Mouse (Mus musculus) spleen, postnatal 10 days (tissue): Measurements from ENCODE around the gene Ptgdr2.

Experiments used
- DNase-seq, 2 experiments: peaks; one replicate each; pipeline ENCODE4 v3.0.0; 2021 to 2022; ENCODE audit warnings: low spot score in 2 of 2

Gene Ptgdr2

GRCm38 (mm10) chr19:10937110-10937563 is at the start of gene Ptgdr2:
TSS of gene Ptgdr2 (plus strand) at chr19:10937160.
- no peak for DNase-seq

DNA sequence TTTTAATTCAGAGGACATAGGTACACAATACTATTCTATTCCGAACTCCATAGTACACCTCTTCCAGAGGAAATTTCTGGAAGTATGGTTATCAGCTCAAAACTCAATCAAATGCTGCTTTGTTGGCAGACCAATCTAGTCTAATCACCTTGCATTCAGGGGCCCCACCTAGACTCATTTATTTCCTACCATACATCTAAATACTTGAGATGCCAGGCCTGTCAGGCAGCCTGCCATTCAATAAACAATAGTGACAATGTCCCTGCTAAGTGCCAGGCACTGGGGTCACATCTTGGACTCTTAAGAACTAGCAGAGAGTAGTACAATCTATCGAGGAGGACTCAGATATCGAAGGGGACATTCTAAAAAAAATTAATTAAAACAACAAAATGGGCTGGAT is 44.8 kb upstream of the Ptgdr2 start:
- no peak for DNase-seq

GRCm38 (mm10) chr19:10895016-10895528 is 41.9 kb upstream of the Ptgdr2 start, which contains the start of gene Prpf19:
TSS of gene Prpf19 (plus strand) at chr19:10895231.
- DNase-seq = peak; percentile 88 to 97

DNA sequence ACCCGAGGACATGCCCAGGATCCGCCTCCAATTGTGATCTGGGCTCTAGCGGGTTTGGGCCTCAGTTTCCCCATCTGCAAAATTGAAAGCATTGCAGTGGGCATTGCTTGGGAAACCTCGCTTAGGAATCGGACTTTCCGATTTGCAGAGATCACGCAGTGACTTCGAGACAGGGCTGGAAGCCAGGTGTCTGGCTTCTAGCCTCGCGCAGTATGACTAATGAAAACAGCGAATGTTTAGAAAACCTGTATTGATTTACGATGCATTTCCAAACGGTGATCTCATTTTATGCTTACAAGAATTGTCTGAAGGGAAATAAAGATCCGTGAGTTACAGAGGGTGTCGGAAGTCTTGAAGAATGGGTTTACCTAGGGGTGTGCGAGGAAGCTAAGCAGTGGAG is 41.3 kb upstream of the Ptgdr2 start:
- DNase-seq = no peak

DNA sequence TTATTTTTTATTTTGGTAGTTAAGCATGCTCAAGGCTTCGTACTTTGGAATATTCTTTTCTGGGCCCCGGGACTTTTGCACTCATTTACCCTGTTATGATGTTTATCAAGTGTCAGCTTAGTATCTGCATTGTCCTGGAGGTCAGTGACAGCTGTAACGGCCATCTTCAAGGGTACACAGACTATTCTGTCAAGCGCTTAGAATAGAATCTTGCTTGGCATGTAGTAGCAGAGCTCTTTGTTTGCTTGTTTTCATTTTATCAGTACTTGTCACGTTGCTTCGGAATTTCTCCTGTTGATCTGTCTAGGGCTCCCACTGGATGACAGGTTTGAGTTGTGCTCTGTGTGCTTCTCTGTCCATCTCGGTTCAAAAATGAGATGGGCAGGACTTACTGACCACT is 40.1 kb upstream of the Ptgdr2 start:
- no peak for DNase-seq

DNA sequence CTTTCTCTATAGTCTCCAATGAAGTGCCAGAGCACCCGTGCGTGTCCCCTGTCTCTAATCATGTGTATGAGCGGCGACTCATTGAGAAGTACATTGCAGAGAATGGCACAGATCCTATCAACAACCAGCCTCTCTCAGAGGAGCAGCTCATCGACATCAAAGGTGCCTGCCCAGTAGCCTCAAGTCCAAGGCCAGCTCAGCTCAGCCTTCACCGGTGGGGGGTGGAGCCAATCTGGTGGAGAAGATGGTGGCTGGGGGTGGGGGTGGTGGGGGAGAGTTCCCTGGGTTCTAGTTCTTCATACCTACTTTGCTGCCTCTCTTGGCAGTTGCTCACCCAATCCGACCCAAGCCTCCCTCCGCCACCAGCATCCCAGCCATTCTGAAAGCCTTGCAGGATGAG is 39.5 kb upstream of the Ptgdr2 start:
- DNase-seq = no peak

DNA sequence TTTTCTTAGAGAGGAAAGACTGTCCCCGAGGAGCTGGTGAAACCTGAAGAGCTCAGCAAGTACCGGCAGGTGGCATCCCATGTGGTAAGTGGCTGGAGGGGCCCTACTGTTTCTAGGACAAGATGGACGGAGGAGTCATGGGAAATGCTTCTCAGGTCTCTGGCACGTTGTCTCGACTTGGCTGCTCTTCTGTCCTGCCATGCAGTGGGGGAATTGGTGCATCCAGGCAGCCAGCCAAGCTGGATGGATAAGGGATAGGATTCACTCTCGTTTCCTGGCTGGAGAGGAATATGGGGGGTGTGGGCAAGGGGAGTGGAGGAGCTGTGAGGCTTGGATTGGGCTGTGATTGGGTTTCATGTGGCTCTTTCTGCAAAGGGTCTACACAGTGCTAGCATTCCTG is 36.6 kb upstream of the Ptgdr2 start:
- DNase-seq = no peak

GRCm38 (mm10) chr19:10901046-10901445 is 35.9 kb upstream of the Ptgdr2 start:
- no peak for DNase-seq

DNA sequence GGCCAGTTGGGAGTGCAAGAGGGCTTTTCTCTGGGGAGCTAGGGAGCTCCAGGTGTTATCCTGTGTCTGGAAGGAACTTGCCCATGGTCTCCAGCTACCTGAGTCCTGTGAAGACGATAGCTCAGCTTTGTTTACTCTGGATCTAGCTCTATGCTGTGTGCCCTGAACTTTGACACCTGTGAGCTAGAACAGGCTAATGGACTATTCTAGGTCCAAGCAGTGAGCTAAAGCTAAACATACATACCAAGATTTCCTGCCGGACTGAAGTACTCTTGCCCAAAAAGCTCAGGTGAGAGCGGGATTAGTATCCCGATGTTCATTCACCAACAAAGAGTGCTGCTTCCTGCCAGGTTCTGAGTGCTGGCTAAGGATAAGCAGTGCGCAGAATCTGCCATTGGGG is 32.4 kb upstream of the Ptgdr2 start:
- DNase-seq = no peak

- DNase-seq = peak in 1 of 2 experiments; percentile 27
Observed at GRCm38 (mm10) chr19:10904927-10905727, 31.8 kb upstream of the Ptgdr2 start.

GRCm38 (mm10) chr19:10905728-10906000 is 31.3 kb upstream of the Ptgdr2 start:
- no peak for DNase-seq

- peak; percentile 35 to 73 for DNase-seq
Observed at GRCm38 (mm10) chr19:10907891-10908290, 29.1 kb upstream of the Ptgdr2 start.

DNA sequence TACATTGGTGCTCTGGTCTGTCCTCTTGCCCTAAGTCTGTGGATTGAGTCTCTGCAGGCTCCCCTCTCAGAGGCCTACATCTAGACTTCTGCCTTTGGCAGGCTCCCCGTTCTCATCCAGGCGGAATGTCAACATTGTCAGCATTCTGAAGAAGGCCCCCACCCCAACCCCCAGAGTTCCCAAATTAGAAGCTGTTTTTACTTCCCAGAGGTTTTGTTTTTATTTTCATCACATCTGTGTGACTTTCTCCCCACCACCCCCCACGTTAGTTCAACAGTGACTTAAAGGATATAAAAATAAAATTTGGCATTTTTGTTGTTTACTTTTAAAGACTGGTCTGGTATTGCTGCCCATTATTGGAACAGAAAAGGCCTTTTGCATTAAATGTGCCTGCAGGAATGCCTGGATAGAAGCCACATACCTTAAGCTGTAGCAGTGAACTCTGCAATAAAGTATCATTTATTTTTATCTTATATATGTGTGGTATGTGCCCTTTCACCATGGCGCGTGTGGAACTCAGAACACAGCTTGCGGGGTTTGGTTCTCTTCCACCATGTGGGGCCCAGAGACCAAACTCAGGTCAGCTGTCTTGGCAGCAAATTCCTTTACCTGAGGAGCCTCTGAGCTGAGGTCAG is 27.8 kb upstream of the Ptgdr2 start:
- DNase-seq = no peak

DNA sequence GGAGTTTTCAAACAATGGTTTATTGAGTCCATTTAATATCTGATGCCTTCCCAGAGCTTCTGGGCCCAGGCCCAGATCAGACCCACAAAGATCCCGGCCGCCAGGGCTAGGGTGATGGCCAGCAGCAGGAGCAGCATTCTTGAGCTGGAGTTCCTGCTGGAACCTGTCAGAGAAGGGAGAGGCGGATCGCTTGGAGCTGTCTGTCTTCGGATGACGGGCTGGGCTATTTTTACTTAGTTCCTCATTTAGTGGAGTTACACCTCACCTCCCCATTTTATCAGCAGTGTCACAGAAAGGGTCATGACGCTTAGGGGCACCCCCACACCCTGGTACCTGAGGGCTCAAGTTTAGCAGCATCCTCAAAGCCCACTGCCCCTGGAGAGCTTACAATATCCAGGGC is 22.7 kb upstream of the Ptgdr2 start:
- DNase-seq = no peak

- no peak for DNase-seq
Observed at GRCm38 (mm10) chr19:10914870-10915269, 22.1 kb upstream of the Ptgdr2 start.

GRCm38 (mm10) chr19:10916506-10916905 is 20.5 kb upstream of the Ptgdr2 start:
- no peak for DNase-seq

GRCm38 (mm10) chr19:10918321-10918991 is 18.5 kb upstream of the Ptgdr2 start:
- DNase-seq = no peak

DNA sequence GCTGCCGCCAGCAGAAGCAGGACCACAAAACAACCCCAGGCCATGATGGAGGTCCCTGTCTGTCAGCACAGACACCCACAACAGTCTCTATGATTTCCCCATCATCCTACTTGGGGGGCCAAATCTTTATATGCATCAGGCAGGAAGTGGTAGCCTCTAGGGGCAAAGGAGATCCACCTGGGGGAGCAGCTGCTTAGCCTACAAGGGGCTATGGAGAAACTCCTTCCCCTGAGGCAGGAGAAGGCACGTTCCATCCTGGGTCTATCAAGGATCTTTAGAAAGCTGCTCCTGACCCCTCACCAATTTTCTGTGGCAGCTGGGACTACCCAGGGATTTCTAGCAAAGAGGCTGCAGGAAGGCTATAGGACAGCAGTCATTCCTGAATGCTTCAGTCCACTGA is 16.4 kb upstream of the Ptgdr2 start, which contains the start of gene Zp1:
TSS of gene Zp1 (minus strand) at position 101 of the 400 bp plus-strand sequence.
- DNase-seq = no peak

DNA sequence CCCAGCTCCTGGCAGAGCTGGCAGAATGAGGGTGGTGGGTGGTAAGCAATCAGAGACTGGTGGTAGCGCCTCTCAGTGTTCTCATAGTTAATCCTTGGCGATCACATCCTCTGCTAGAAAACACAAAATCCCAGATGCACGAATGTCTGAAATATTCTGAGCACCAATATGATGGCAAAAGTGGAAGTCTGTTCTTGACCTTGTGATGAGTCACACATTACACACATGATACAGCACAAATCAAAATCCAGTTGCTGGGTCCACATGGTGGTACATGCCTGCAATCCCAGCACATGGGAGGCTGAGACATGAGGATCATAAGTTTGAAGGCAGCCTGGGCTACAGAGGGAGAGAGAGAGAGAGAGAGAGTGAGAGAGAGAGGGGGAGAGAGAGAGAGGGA is 15.9 kb upstream of the Ptgdr2 start:
- DNase-seq = no peak

DNA sequence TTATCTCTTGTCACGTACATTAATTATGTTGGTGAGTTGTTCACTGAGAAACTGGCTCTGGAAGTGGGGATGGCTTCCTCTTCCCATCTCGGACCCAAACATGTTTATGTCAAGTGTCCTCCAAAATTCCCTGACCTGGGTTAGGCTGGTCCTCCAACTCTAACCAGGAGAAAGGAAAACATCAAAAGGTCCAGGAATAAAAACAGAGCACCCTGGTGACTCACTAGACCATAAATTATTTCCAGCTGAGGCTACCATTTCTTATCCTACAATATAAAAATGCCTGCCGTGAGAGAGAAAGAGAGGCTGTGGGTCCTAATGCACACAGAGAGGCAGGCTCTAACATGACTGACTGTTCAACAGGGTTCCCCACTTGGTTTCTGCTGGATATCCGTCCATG is 12.7 kb upstream of the Ptgdr2 start:
- no peak for DNase-seq

DNA sequence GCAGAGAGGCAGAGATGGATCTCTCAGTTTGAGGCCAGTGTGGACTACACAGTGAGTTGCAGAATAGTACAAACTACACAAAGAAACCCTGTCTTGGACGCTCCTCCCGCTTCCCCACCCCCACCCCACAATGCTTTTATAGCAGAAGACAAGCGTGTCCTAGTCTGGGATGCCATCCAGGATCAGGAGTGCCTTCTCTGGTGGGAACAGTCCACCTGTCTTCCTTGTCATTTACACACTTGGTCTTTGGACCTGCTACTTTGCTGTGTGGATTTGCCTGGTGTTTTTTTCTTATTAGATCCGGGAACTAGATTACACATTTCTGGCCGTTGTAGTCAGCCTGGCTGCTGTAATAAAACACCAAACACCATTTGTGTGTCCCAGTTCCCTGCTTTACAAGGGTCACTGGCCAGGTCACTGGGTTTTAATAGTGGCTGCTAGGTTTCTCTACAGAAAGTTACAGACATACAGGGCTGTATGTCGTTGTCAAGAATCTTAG is 10.8 kb upstream of the Ptgdr2 start:
- no peak for DNase-seq

- DNase-seq = no peak
Observed at GRCm38 (mm10) chr19:10926666-10927065, 10.3 kb upstream of the Ptgdr2 start.
